Mouse (Mus musculus): ENCODE results near the gene Kcnmb1. TPM values are rescaled to one million over a fixed set of nuclear protein-coding genes. Genes with fewer than 3 reads are reported as not detected.

Gene Kcnmb1
- polyA plus RNA-seq, 1 experiment, result 3.6 TPM

GRCm38 (mm10) chr11:34008702-34009101, 45.9 kb downstream of the Kcnmb1 start:
- no peak for DNase-seq
- H3K4me3 ChIP-seq (replicated peaks; ENCODE audit: extremely low read depth, low read depth, low read length), result no peak overlapping the region
- no peaks in the 10 kb centered on the region for H3K4me1 ChIP-seq (ENCODE audit: control insufficient read depth, insufficient read depth, low read length)
- TF ChIP-seq CTCF (IDR thresholded peaks at IDR 0.05; ENCODE audit: insufficient read depth, low read length) (peak; percentile 64), POLR2A (IDR thresholded peaks at IDR 0.05; ENCODE audit: borderline replicate concordance, extremely low read depth, low read depth, low read length) (no peak)
- WGBS, result 31% methylated on average over 9 of the region's 9 CpGs

- no peaks in the 10 kb centered on the region for H3K4me1 ChIP-seq (ENCODE audit: control insufficient read depth, insufficient read depth, low read length)
- 71% methylated on average over 12 of the region's 12 CpGs for WGBS
- TF ChIP-seq CTCF (IDR thresholded peaks at IDR 0.05; ENCODE audit: insufficient read depth, low read length) (no peak), POLR2A (IDR thresholded peaks at IDR 0.05; ENCODE audit: borderline replicate concordance, extremely low read depth, low read depth, low read length) (no peak)
- H3K4me3 ChIP-seq (replicated peaks; ENCODE audit: extremely low read depth, low read depth, low read length), result no peak overlapping the region
- DNase-seq, result no peak
These were observed 46.7 kb downstream of the Kcnmb1 start for GRCm38 (mm10) chr11:34009316-34010087.

GRCm38 (mm10) chr11:34010133-34010858, 47.5 kb downstream of the Kcnmb1 start:
- DNase-seq, result no peak
- TF ChIP-seq POLR2A (IDR thresholded peaks at IDR 0.05; ENCODE audit: borderline replicate concordance, extremely low read depth, low read depth, low read length), result no peak
- H3K4me1 ChIP-seq (ENCODE audit: control insufficient read depth, insufficient read depth, low read length), result no peaks in the 10 kb centered on the region
- WGBS, result 53% methylated on average over 7 of the region's 7 CpGs
- no peak overlapping the region for H3K4me3 ChIP-seq (replicated peaks; ENCODE audit: extremely low read depth, low read depth, low read length)

- WGBS, result 28% methylated on average over 4 of the region's 4 CpGs
- DNase-seq, result no peak
- TF ChIP-seq CTCF (IDR thresholded peaks at IDR 0.05; ENCODE audit: insufficient read depth, low read length) (no peak), POLR2A (IDR thresholded peaks at IDR 0.05; ENCODE audit: borderline replicate concordance, extremely low read depth, low read depth, low read length) (no peak)
- Histone ChIP-seq H3K4me3 (replicated peaks; ENCODE audit: extremely low read depth, low read depth, low read length) (no peak overlapping the region), H3K4me1 (ENCODE audit: control insufficient read depth, insufficient read depth, low read length) (no peaks in the 10 kb centered on the region)
These were observed 48.0 kb downstream of the Kcnmb1 start for GRCm38 (mm10) chr11:34010859-34011172.

- 71% methylated on average over 6 of the region's 6 CpGs for WGBS
- TF ChIP-seq POLR2A (IDR thresholded peaks at IDR 0.05; ENCODE audit: borderline replicate concordance, extremely low read depth, low read depth, low read length) (no peak), CTCF (IDR thresholded peaks at IDR 0.05; ENCODE audit: insufficient read depth, low read length) (no peak)
- no peaks in the 10 kb centered on the region for H3K4me1 ChIP-seq (ENCODE audit: control insufficient read depth, insufficient read depth, low read length)
- no peak overlapping the region for H3K4me3 ChIP-seq (replicated peaks; ENCODE audit: extremely low read depth, low read depth, low read length)
- DNase-seq, result no peak
These were observed 49.3 kb downstream of the Kcnmb1 start for GRCm38 (mm10) chr11:34012007-34012652.

Other genes with a start within 250 kb of the Kcnmb1 start
- 0.08 and 0.13 TPM in 2 replicates for gene Kcnip1, start 30.1 kb downstream of the Kcnmb1 start, polyA plus RNA-seq (2012; rRNA removed)
- gene Lcp2, start 83.9 kb downstream of the Kcnmb1 start, polyA plus RNA-seq (2012; rRNA removed), result 7.0 and 9.1 TPM in 2 replicates
- not detected in 2 replicates for gene 4930469K13Rik, start 135.5 kb downstream of the Kcnmb1 start, polyA plus RNA-seq (2012; rRNA removed)
- 0.07 TPM in 1 of 2 replicates, not detected in the other for gene Foxi1, start 245.1 kb downstream of the Kcnmb1 start, polyA plus RNA-seq (2012; rRNA removed)

Data from lung, adult 2 months (tissue).